Mouse (Mus musculus): ENCODE measurements around the gene Adgrv1. TPM values are rescaled to one million over a fixed set of nuclear protein-coding genes. Genes with fewer than 3 reads are reported as not detected.

Gene Adgrv1
- total RNA-seq, 2 experiments from 2014 or later = 0.42 TPM; not detected in 1

DNA sequence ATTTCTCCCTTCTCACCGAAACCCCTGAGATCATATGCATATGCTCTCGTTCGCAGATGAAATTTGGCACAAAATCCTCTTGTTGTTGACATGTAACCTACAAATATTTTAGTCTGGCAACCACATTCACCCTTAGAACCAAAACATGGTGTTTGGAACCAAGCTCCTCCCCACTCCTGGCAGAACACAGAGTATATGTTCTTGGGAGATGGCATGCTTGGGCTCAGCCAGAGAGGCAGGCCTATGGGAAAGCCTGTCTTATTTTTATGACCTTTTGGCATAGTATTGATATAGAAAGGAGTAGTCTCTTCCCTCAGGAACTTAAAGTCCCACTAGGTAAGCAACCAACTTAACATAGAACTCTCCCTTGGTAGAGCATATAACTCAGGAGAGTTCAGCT is 275.7 kb downstream of the Adgrv1 start:
- intact Hi-C loops (cut with DNase I) = no loop called here
- DNase-seq = no peak

DNA sequence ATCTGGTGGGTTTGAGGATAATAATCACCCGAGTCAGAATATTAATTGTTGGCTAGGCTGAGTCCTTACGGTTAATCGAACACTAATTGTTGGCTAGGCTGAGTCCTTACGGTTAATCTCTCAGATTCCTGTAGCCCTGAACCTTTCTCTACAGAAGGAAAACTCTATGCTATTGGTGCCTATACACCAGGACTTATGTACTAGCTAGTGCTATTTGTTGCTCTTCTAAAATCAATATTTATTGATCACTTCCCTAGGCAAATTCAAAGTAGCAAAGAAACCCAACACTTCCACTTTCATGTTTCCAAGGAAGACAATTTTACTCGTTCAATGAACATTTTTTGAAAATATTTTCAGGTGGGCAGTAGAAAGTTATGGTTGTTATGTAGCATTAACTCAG is 278.4 kb downstream of the Adgrv1 start:
- intact Hi-C loops (cut with DNase I) = loop anchor here (2.0 to 5.0 kb wide), 2 partner anchors 14 to 472 kb away; partner anchors contain the start of gene Arrdc3

DNA sequence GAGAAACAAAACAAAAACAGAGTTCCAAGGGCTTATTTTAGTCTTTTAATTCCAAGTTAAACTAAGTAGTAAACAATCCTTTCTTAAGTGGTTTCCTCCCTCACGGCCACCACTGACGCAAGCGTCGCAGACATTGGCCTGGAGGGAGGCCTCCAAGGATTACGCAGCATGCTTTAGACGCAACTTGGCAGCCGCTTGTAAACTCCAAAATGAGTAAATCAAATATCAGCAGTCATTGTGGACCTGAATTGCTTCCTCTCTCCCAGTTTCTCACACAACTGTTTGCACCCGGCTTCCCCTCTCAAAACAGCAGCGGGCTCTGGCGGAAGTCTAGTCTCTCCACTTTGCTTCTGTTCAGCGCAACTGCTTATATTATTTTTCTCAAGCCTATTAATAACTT is 280.7 kb downstream of the Adgrv1 start:
- intact Hi-C loops (cut with DNase I) = loop anchor here (5.0 kb wide), 1 partner anchor 470 kb away; the partner anchor contains the start of gene Arrdc3
- peak; percentile 51 to 52 for DNase-seq

More for the DNA sequence above, 278.4 kb downstream of the Adgrv1 start:
- no peak for DNase-seq

DNA sequence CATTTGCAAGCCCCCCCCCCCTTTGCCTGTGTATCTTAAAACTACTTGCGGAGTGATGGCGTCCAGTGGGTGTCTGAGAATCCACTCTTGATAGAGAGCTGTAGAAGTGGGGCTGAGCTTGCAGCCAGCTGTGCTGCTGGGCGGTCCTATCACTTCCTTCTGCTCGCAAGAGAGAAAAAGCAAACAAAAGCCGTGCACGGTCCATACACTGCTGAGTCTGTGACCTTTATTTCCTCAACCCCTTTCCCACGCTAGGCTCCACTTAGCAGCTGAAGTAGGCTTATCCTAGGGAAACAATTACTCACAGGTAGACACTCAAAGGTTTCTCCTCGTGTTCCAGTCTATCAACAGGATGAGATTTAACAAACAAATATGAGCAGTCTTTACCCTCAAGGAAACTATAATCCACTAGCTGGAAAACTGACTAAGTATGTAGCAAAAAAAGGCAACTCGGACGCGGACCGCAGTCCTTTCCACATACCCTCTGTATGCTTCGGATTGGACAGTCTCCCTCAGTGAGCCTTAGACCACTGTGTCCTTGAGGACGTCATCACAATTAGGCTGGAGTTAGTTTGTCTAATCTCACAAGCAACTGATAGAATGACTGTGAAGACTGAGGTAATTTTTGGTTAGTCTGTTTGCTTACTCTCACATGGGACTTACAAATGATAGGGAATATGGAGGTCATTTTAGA is 281.3 kb downstream of the Adgrv1 start:
- intact Hi-C loops (cut with DNase I) = loop anchor here (5.0 kb wide), 1 partner anchor 469 kb away; the partner anchor contains the start of gene Arrdc3
- peak; percentile 45 to 57 for DNase-seq

DNA sequence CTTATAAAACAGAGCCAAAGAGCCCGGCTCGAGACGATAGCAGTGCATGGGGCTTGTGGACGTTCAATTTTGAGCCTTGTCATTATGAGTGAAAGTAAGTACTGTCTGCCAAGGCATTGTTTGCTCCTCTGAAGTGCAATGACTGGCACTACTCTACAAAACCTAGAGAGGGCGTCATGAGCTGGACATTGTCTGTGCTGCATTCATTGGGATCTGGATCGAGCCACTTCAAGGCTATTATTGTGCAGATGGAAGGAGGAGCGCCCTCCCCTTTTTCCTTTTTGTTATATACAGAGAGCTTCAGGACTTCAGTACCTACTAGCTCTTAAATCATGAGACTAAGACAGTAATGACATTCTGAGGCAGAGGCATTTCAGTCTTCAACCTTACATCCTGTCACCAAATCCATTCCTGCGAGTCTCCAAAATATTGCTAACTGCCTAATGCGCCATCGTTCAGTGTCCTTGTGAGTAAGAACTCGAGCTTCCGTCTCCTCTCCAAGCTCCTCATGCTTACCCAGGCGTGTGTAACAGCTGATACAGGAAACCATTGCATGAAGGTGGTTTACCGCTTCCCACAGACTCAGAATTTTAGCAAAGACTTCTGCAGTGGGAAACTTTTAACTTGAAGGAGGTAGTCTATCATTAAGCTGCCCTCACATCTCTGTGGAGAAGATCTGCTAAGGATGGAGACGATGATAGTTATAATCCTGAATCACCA is 285.5 kb downstream of the Adgrv1 start:
- no peak for DNase-seq
- intact Hi-C loops (cut with DNase I) = no loop called here

DNA sequence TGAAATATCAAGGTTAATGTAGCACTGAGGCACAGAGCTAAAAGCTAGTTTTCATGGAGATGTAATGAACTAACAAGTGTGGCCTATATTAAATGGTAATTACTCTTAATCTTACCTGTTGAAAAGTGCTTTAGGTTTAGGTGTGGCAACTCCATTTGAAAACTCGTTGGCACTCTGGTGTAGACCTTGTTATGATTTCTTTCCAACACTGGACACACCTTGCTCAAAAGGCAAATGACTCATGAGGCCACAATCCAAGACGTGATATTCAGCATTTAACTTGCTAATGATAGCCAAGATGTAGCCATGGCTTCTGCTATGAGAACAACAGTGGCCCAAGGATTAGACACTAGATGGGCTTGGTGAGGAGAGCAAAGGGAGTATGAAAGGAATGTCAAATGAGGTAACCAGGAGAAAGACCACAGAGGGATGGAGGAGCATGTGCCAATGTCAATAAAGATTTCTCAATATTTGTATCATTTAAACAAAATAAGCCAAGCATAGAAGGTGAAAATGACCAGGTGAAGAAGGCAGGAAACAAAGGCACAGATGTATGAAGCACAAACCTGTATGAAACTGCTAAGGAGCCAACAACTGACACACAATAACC is 289.9 kb downstream of the Adgrv1 start:
- intact Hi-C loops (cut with DNase I) = no loop called here

DNA sequence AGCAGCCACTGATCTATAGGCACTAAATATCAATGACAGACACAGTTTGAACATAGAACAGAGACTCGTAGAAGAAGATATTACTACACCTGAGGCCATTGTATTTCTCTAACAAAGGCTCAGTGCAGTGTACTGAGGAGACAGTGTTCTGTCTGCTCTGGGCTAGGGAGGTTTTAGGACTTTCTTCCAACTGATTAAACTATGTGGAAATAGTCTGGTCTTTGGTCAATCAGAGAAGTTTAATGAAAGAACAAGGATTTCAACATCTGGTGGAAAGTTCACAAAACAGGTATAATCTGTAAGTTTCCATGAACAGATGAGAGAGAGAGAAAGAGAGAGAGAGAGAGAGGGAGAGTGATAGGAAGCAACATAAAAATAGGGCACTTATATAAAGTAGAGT is 297.7 kb downstream of the Adgrv1 start:
- DNase-seq = no peak
- intact Hi-C loops (cut with DNase I) = no loop called here

More for the DNA sequence above, 289.9 kb downstream of the Adgrv1 start:
- no peak for DNase-seq

DNA sequence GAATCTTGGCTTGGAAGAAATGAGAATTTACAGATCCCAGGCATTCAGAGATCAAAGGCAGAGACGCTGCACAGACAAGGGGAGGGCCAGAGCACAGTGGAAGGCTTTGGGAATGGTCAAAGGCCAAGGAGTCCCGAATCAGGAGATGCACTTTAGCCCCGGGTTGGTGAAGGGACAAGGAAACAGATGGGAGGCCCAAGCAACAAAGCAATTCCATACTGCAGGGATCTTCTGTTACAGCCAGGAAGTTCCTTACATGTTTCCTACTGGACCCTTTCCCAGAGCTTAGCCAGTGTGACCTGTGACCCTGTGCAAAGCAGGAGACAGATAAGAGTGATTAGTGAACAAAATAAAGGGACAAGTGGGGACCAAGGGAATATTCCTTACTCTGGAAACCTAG is 300.9 kb downstream of the Adgrv1 start:
- DNase-seq = no peak
- intact Hi-C loops (cut with DNase I) = no loop called here

DNA sequence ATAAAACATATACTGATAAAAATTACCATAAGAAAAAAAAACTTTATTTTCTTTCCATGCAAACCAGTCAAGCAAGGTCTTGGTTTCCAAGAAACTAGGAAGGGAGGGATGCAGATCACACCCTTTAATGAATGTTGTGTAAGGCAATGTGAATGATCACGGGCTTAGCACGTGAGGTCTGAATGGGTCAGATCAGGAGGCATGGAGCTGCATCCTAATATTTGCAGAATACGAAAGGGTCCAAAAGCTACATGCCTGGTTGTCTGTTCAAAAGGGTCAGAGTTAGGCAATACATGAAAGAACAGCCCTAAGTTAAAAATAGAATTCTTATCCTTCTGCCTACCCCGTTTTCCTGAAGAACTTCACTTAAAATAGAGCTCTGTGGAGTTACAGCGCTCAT is 303.2 kb downstream of the Adgrv1 start:
- intact Hi-C loops (cut with DNase I) = no loop called here
- DNase-seq = no peak

DNA sequence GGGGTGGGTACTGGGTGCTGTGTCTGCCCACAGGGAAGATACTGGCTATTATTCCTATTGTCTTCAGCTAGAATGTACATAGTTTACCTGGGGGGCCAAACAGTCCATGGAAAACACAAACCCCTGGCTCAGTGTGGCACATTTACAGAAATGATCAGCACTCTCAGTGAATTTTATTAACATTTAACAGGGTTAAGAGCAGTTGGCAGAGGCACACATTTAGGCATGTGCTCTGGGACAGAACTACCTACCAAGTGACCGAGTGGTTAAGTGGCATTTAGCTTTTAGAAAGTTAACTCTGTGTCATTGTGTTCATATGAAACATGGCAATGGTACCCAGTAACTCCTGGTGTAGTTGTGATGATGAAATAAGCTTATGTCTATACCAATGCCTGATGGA is 304.8 kb downstream of the Adgrv1 start:
- intact Hi-C loops (cut with DNase I) = no loop called here
- no peak for DNase-seq

DNA sequence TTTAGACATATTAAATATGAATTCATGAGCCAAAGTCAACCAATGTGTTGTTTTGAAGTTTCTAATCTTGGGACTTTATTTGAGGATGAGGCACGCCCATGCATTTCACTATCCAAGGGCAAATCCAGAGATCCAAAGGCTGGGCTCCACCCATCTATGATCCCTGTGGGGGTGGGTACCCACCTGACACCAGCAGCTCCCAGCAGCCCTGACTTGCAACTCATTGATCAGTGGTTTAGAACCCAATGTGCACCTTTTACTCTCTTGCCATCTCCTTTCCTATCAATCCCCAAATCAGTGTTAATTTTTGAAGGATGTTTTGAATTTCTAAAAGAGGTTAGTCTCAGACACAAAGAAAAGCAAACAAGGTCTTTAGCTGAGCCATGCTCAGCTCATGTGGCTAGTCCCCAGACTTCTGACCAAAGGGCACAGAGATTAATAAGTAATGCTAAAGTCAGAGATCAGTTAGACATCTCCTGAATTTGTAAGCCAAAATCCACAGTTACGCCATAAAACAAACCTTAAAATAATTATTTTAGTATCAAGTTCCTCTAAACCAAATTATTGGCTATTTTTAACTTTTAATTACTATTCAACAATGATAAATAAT is 307.2 kb downstream of the Adgrv1 start:
- no peak for DNase-seq
- intact Hi-C loops (cut with DNase I) = no loop called here

DNA sequence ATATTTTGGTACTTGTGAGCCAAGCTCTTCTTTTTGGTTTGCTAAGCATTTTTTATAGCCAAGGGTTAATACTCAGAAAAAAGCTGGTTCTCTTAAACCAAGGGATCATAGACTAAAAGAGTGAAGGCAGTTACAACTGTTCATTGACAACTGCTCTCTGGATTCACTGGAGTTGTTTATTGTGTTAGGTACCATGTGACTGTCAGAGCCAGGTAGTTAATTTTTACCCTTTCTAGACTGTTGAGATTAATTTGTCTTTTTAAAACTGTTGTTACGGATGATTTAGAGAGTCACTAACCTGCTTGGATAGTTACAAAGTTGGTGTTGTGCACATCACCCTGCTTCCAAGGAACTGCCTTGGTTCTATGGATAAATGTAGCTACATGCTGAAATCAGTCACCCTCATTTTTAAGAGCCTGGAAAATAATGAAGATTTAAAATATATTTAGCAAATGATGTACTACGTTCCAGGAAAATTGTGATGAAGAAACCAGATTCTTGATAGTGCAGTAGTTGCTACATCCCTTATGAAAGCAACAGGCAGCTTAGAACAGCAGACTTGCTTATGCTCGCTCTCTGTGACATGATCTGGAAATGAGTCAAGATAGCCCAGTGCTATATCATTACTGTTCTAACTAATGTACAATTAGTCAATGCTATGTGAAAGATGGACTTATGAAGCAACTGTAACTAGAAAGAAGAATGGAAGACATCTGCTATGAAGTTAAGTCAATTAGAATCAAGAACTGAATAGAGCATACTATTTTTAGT is 309.2 kb downstream of the Adgrv1 start:
- no peak for DNase-seq
- intact Hi-C loops (cut with DNase I) = no loop called here

DNA sequence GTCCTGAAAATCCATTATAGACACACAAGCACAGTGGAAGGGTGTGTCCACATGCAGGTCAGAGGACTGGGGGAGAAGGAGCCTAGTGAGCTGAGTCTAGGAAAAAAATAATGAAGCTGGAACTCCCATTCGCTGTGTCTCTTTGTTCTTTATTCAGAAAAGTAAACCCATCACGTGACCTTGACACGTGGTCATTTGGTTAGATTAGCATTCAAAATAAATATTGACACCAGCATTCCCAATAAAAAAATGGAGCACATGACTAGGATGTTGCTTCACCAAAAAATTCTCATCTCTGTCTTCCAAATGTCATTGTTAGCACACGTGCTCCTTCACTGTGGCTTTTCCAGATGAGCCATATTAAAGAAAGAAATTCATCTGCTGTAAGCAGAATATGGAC is 316.4 kb downstream of the Adgrv1 start:
- DNase-seq = no peak
- intact Hi-C loops (cut with DNase I) = loop anchor here (5.0 kb wide), 1 partner anchor 51 kb away; no protein-coding TSS in a partner anchor

DNA sequence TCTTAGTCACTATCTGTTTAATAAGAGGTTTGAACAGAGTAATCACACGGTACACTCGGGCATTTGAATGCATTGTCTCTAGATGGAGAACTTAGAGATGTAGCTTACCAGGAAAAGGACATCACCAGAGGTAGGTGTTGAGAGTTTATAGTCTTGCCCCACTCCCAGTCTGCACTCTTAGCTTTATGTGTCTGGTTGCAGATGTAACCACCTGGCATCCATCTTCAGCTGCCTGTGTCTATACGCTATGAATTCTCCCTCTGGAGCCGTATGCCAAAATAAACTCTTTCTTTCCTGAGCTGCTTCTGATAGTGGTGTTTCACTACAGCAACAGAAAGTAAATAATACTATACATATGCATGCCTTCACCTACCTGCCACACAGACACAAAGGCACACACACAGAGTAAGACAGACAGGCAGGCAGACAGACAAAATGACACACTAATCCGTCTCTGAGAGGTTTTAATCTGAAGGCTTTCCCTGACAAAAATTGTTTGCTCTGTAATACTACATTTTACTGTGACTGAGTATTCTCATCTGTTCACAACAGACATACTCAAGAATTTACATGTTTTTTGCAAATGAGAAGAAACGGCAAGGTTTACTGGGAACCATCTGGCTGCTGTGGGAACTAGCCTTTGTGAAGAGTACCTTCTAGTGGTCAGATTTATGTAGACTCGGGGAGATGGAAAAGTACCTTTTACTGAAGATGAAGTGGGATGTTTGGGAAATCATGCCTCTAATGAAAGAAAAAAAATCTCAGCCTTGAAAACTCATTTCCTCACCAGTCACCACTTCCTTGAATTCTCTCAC is 318.4 kb downstream of the Adgrv1 start:
- intact Hi-C loops (cut with DNase I) = loop anchor here (2.0 to 5.0 kb wide), 4 partner anchors 53 to 452 kb away; no protein-coding TSS in a partner anchor
- no peak for DNase-seq

DNA sequence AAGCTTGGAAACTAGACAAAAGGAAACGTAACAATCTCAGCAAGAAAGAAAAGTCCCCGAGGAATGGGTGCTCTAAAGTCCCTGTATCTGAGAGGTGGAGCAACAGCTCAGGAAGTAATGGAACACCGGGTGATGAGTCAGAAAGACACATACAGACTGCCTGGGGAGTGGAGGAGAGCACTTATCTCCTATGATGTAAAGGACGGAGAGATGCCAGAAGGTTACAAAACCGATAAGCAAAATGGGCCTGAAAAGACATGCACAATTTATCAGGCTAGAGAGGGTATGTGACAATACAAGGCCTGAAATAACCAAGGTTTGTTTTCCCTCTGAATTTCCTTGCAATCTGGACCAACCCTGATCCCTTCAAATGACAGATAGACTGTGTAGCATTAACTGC is 320.8 kb downstream of the Adgrv1 start:
- no peak for DNase-seq
- intact Hi-C loops (cut with DNase I) = loop anchor here (5.0 kb wide), 2 partner anchors 155 to 450 kb away; no protein-coding TSS in a partner anchor

DNA sequence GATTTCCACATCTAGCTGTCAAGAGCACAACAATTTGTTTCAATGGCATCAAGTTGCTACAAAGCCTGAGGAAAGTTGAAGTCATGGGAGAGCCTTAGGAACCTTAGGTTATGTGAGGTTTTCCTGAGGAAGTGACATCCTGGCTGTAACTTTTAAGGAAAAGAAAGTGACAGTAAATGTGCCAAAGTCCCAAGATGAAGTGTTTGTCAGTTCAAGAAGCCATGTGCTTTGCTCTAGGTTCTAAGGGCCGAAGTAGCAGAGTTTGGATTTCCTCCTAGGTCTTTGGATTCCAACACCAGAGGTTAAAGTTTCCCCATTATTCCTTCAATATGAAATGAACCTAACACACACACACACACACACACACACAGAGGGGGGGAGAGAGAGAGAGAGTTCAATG is 332.1 kb downstream of the Adgrv1 start:
- DNase-seq = no peak
- intact Hi-C loops (cut with DNase I) = no loop called here

DNA sequence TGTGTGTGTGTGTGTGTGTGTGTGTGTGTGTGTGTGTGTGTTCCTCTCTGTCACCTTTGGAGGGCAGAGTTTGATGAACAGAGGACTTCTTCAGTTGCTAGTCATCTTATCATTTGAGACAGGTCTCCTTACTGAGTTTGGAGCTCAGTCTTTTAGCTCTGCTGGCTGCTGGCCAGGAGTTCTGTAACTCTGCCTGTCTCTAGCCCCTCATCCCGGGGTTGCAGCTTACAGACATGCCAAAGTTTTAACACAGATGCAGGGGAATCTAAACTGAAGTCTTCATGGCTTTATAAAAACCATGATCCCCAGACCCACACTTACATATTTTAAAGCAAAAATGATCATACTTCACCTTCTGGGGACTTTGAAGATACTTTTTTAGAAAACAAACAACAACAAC is 338.8 kb downstream of the Adgrv1 start:
- no peak for DNase-seq
- intact Hi-C loops (cut with DNase I) = no loop called here

DNA sequence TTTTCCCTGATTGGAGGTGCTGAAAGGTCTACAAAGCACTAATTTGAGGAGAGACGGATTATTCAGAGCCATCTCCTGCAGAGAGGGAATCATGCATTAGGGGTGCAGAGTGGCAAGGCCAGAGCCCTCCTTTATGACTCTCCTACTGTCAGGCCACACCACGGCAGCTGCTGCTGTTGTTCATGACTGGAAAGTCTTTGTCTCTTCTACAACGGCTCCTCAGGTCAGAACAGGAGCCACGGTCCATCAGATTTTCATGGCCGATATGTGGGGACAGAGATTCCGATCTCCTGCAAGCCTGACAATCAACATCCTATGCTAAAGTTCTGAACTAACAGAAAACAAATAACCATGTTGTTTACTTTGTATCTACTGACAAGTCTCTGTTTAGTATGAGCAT is 350.8 kb downstream of the Adgrv1 start:
- intact Hi-C loops (cut with DNase I) = no loop called here
- no peak for DNase-seq

DNA sequence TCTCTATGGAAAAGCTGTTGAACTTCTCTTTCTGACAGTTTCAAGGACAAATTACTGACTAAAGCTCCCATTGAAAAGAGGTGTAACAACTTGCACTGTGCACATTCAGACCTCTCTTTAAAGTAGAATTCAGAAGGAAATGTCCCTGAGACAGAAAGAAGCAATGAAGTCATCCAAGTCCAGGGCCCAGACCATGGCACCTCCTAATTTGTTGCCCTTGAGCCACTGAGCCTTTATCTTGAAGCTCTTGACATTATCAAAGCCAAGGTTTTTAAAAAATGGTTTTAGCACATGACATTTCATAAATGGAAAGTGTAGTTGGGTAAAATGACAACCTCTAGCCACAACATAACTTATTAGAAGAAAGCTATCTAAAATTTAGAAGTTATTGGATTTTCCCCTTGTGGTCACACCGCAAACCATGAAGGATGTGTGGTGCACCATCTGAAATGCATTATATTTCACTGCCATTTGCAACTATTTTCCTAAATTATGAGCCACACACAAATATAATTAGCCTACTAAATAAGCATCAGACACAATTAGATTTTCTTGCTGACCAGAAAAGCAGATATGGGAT is 352.2 kb downstream of the Adgrv1 start:
- intact Hi-C loops (cut with DNase I) = no loop called here
- no peak for DNase-seq
